Mouse (Mus musculus) gastrocnemius, postnatal 10 days (tissue): ENCODE measurements around the gene Mlxipl. TPM values are rescaled to one million over a fixed set of nuclear protein-coding genes. Genes with fewer than 3 reads are reported as not detected.

Experiments
- DNase-seq: peaks from one replicate; pipeline ENCODE4 v3.0.0; 2021; ENCODE audit warnings: mixed read lengths
- total RNA-seq, 2 experiments: library from RNA; stranded (reverse); gene quantifications; 2 replicates each; pipeline ENCODE4 v1.2.3; 2021

Gene Mlxipl
- total RNA-seq, 2 experiments from 2014 or later, result 28.4 to 32.5 TPM

GRCm38 (mm10) chr5:135185016-135185415 lies 95.3 kb downstream of the Mlxipl start:
- no peak for DNase-seq

DNA sequence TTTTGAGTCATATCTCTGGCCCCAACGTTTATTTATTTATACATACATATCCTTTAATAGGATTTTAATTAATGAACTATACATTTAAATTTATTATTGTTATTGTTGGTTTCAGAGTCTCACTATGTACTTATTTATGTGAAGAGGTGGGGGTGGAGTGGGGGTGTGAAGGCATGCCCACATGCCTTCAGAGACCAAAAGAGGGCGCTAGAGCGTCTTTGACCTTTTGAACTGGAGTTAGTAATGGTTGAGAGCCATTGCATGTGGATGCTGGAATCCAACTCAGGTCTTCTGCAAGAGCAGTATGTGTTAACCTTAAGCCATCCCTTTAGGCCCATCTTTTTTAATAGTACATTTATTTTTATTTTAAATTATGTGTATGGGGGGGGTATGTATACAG lies 95.9 kb downstream of the Mlxipl start:
- no peak for DNase-seq

DNA sequence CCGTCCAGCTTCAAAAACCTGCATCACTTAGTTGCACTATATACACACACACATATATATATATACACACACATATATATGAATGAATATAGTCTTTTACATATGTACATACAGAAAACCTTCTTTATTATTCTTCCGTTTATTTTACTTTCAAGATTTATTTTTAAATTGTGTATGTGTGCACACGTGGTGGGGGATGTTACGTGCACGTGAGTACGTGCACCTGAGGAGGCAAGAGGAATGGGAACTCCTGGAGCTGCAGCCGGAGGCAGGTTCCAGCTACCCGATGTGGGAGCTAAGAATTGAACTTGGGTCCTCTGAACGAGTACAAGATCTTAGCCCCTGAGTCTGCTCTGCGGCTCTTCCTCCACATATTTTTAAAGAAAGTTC lies 96.5 kb downstream of the Mlxipl start:
- DNase-seq, result no peak

DNA sequence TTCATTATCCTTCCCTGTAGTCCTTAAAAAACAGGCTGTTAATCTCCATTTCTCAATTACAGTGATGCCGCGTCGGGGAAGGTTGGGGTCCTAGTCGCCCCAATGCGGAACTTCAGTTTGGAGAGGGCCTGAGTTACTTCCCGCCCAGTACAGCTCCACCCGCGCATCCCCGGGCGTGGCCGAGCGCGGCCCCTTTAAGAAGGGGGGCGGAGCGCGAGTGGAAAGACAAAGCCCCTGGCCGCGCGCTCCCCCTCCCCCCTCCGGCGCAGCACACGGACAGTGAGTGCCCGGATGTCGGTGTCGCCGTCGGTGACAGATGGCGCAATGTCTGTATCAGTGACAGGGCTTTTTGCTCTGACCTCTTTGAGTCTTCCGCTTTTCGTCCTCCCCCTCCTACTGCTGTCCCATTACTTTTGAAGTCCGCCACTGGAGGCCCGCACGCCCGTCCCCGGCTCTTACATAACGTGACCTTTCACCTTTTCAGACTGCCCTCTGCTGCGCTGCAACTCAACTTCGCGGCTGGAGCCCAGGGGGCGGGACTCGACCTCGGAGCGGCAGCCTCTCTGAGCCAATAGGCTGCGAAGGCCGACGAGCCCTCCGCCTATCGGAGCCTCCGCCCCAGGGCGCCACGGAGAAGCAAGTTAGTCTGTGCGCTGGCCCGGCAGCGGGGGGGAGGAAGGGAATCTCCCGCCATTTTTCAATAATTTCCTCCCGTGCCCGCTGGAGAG lies 97.1 kb downstream of the Mlxipl start, which contains the start of gene Baz1b:
Gene Baz1b, plus strand, starts transcription at position 644 of the 728 bp plus-strand sequence.
- peak; percentile 95 for DNase-seq

DNA sequence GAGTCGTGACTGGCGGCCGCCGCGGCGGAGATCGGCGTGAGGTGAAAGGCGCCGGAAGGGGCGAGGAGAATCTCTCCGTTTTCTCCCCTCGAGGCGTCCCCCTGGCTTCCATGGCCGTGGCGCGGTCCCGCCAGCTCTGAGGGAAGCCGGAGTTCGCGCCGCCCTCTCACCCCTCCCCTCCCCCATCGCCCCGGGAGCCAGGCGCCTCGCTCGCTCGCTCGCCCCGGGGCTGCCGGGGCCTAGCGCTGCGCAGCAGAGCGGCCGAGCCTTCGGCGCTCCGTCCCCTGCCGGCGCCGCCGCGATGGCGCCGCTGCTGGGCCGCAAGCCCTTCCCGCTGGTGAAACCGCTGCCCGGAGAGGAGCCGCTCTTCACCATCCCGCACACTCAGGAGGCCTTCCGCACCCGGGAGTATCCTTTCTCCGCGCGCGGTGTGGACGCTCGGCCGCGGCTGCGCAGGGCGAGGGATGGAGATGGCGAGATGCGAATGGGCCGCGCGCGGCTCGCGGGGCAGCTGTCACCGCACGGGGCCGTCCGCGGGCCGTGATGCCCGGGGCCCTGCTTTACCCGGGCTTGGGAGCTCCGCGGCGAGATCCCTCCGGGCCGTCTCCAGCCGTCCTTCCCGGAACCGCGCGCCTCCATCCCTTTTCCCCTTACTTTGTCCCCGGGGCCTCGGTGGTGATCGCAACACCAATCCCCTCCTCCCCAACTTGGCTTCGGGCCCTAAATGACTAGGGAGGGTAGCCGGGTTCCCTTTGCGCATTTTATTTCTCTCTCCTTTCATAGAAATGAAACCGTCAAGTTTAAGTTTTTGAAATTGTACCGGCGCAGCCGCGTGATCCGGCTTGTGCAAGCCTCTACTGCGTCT lies 97.9 kb downstream of the Mlxipl start:
- peak; percentile 80 for DNase-seq

Other genes starting within 250 kb of the Mlxipl start
- not detected for gene Tmem270, start 183.2 kb upstream of the Mlxipl start, total RNA-seq
- under 1 TPM in 1 of 2 experiments, not detected in 1; 0.84 TPM for gene Cldn13, start 174.4 kb upstream of the Mlxipl start, total RNA-seq
- gene Mettl27, start 157.5 kb upstream of the Mlxipl start, total RNA-seq, result 1 to 10 TPM; 7.4 to 8.6 TPM
- gene Cldn4, start 143.0 kb upstream of the Mlxipl start, total RNA-seq, result not detected
- gene Cldn3, start 103.7 kb upstream of the Mlxipl start, total RNA-seq, result not detected
- 10 to 100 TPM; 51.2 to 60.6 TPM for gene Abhd11, start 80.7 kb upstream of the Mlxipl start, total RNA-seq
- gene Stx1a, start 66.4 kb upstream of the Mlxipl start, total RNA-seq, result 1 to 10 TPM; 2.0 to 5.1 TPM
- gene Dnajc30, start 25.7 kb upstream of the Mlxipl start, total RNA-seq, result 10 to 100 TPM; 22.4 to 23.3 TPM
- gene Bud23, start 24.9 kb upstream of the Mlxipl start, total RNA-seq, result 10 to 100 TPM; 28.6 to 30.3 TPM
- 1 to 10 TPM; 2.3 to 3.0 TPM for gene Vps37d, start 11.6 kb upstream of the Mlxipl start, total RNA-seq
- gene Tbl2, start 59.8 kb downstream of the Mlxipl start, total RNA-seq, result 10 to 100 TPM; 13.6 to 16.8 TPM
- 10 to 100 TPM; 28.4 to 28.9 TPM for gene Bcl7b, start 78.4 kb downstream of the Mlxipl start, total RNA-seq
- 10 to 100 TPM; 29.0 to 39.2 TPM for gene Baz1b, start 97.4 kb downstream of the Mlxipl start, total RNA-seq
- gene Fzd9, start 161.3 kb downstream of the Mlxipl start, total RNA-seq, result 1 to 10 TPM; 9.2 to 9.8 TPM